Mouse (Mus musculus) embryonic fibroblast, embryonic 13.5 days (primary cell): ENCODE measurements around the gene Nt5m.

Experiments
- CTCF ChIP-seq: IDR thresholded peaks from 2 replicates; pipeline ENCODE4 v1.5.1; 2011; ENCODE audit warnings: mild to moderate bottlenecking, control low read depth, low read length, moderate library complexity, borderline replicate concordance; ENCODE audit not compliant: insufficient read depth
- POLR2A ChIP-seq: IDR thresholded peaks from 2 replicates; pipeline ENCODE4 v1.6.1; 2011; ENCODE audit warnings: low read depth, mild to moderate bottlenecking, control low read depth, low read length, moderate library complexity

DNA sequence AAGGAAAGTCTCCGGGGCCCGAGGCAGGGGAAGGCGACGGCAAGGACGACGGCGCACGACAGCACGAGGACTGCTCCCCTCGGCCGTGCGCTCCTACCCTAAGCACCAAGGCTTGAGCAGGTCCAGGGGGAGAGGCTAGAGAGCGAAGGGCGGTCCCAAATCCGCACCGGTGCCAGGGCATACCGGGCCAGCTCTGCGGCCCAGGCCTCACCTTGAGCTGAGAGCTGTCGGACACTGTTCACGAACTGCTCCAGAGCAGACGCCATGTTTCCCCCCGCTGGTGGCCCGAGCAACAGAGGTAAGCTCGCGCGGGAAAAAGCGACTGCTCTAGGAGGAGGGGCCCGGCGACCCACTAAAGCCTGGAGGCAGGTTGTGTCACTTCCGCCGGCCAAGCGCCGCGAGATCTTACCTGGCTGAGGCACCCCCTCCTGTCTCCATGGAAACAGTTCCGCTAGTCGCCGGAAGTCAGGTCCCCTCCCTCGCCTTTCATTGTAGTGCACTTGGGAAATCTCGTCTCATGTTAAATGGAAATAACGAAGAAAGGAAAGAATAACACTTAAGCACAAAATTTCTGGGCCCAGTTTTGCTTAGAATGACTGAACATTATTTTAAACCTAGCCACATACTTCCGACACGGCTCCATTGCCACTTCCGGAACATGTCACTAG lies 346 bp downstream of the Nt5m start, which contains the start of gene Cops3:
- TF ChIP-seq CTCF = no peak
- peak; percentile 59 for TF ChIP-seq POLR2A
